Mouse (Mus musculus) kidney, postnatal 36 days (tissue): Measurements from ENCODE around the gene Rora.
"Not testable (repeated sequence)": the region's sequence is repeated elsewhere in the genome, so short reads cannot be mapped to it uniquely, and the experiment has no call there.

ENCODE experiments used
- DNase-seq, 2 experiments: peaks; one replicate each; pipeline ENCODE4 v3.0.0; 2021 to 2022; ENCODE audit warnings: mixed read lengths in 2 of 2

Gene Rora

GRCm38 (mm10) chr9:69100153-69100756 is 446.7 kb downstream of the Rora start:
- not testable (repeated sequence) for DNase-seq

- no peak for DNase-seq
Measured at GRCm38 (mm10) chr9:69104321-69104720, 450.7 kb downstream of the Rora start.

GRCm38 (mm10) chr9:69109618-69110300 is 456.2 kb downstream of the Rora start:
- no peak for DNase-seq

GRCm38 (mm10) chr9:69110301-69110674 is 456.7 kb downstream of the Rora start:
- peak; percentile 87 to 93 for DNase-seq

GRCm38 (mm10) chr9:69110706-69111105 is 457.1 kb downstream of the Rora start:
- no peak for DNase-seq

- no peak for DNase-seq
Measured at GRCm38 (mm10) chr9:69111539-69111938, 458.0 kb downstream of the Rora start.

- DNase-seq, result no peak
Measured at GRCm38 (mm10) chr9:69114429-69114984, 460.9 kb downstream of the Rora start.

GRCm38 (mm10) chr9:69116740-69117139 is 463.2 kb downstream of the Rora start:
- no peak for DNase-seq

GRCm38 (mm10) chr9:69121117-69121740 is 467.6 kb downstream of the Rora start:
- peak; percentile 77 to 86 for DNase-seq

GRCm38 (mm10) chr9:69125011-69125786 is 471.6 kb downstream of the Rora start:
- peak; percentile 73 to 81 for DNase-seq

- DNase-seq, result peak in 1 of 2 experiments; percentile 14
Measured at GRCm38 (mm10) chr9:69125787-69126161, 472.2 kb downstream of the Rora start.

GRCm38 (mm10) chr9:69126595-69126994 is 473.0 kb downstream of the Rora start:
- no peak for DNase-seq

- DNase-seq, result no peak
Measured at GRCm38 (mm10) chr9:69128335-69128734, 474.7 kb downstream of the Rora start.

- DNase-seq, result no peak
Measured at GRCm38 (mm10) chr9:69132995-69133394, 479.4 kb downstream of the Rora start.

- peak in 1 of 2 experiments; percentile 12 for DNase-seq
Measured at GRCm38 (mm10) chr9:69133696-69134095, 480.1 kb downstream of the Rora start.

- no peak for DNase-seq
Measured at GRCm38 (mm10) chr9:69134604-69135003, 481.0 kb downstream of the Rora start.

GRCm38 (mm10) chr9:69136821-69137220 is 483.2 kb downstream of the Rora start:
- DNase-seq, result no peak

- DNase-seq, result no peak
Measured at GRCm38 (mm10) chr9:69137398-69137797, 483.8 kb downstream of the Rora start.

GRCm38 (mm10) chr9:69140144-69140543 is 486.6 kb downstream of the Rora start:
- peak; percentile 26 to 39 for DNase-seq

GRCm38 (mm10) chr9:69141859-69142258 is 488.3 kb downstream of the Rora start:
- no peak for DNase-seq

GRCm38 (mm10) chr9:69146937-69147336 is 493.4 kb downstream of the Rora start:
- no peak for DNase-seq

- peak; percentile 57 to 72 for DNase-seq
Measured at GRCm38 (mm10) chr9:69150224-69150623, 496.6 kb downstream of the Rora start.

GRCm38 (mm10) chr9:69154684-69155083 is 501.1 kb downstream of the Rora start:
- DNase-seq, result peak; percentile 19 to 20
